Mouse (Mus musculus) spleen, embryonic (tissue): ENCODE data around the gene Lamtor1.

Experiments
- CTCF ChIA-PET: fragments of 350-600 bp; sonication (Branson Sonifier 250); formaldehyde crosslinking; loops from one replicate; lab custom pipeline; 2022; lab: Charles Lee

Gene Lamtor1

GRCm38 (mm10) chr7:101900331-101901097, 5.2 kb upstream of the Lamtor1 start:
- CTCF ChIA-PET: interaction anchor here (0.5 kb wide), 1 partner anchor 378 kb away, joined by 3 read pairs; no protein-coding TSS in a partner anchor

- CTCF ChIA-PET: interaction anchor here (0.6 kb wide), 1 partner anchor 44 kb away, joined by 3 read pairs; no protein-coding TSS in a partner anchor
These were observed 3.7 kb upstream of the Lamtor1 start for GRCm38 (mm10) chr7:101901969-101902368.

- CTCF ChIA-PET: no interaction called here
These were observed 2.9 kb upstream of the Lamtor1 start for GRCm38 (mm10) chr7:101902846-101903245.

- CTCF ChIA-PET: no interaction called here
These were observed 580 bp downstream of the Lamtor1 start, which contains the start of gene Tomt for GRCm38 (mm10) chr7:101906287-101906681. Tomt (minus strand) TSS chr7:101906359.

GRCm38 (mm10) chr7:101906696-101907095, 992 bp downstream of the Lamtor1 start:
- CTCF ChIA-PET: no interaction called here

GRCm38 (mm10) chr7:101908367-101908766, 2.7 kb downstream of the Lamtor1 start:
- CTCF ChIA-PET: no interaction called here

- CTCF ChIA-PET: no interaction called here
These were observed 4.4 kb downstream of the Lamtor1 start for GRCm38 (mm10) chr7:101910138-101910537.

- CTCF ChIA-PET: no interaction called here
These were observed 6.3 kb downstream of the Lamtor1 start for GRCm38 (mm10) chr7:101911982-101912381.

GRCm38 (mm10) chr7:101918071-101918470, 12.4 kb downstream of the Lamtor1 start:
- CTCF ChIA-PET: interaction anchor here (0.6 kb wide), 1 partner anchor 76 kb away, joined by 3 read pairs; no protein-coding TSS in a partner anchor

GRCm38 (mm10) chr7:101925892-101926291, 20.2 kb downstream of the Lamtor1 start:
- CTCF ChIA-PET: interaction anchor here (0.6 kb wide), 1 partner anchor 182 kb away, joined by 5 read pairs; no protein-coding TSS in a partner anchor

- CTCF ChIA-PET: no interaction called here
These were observed 22.4 kb downstream of the Lamtor1 start for GRCm38 (mm10) chr7:101928093-101928492.

- CTCF ChIA-PET: interaction anchor here (0.7 kb wide), 1 partner anchor 633 kb away, joined by 3 read pairs; the partner anchor contains the start of gene Trim21
These were observed 26.8 kb downstream of the Lamtor1 start for GRCm38 (mm10) chr7:101932551-101932950.

GRCm38 (mm10) chr7:101933300-101933699, 27.6 kb downstream of the Lamtor1 start:
- CTCF ChIA-PET: no interaction called here

GRCm38 (mm10) chr7:101933751-101934240, 28.1 kb downstream of the Lamtor1 start, which contains the start of the genes Lrrc51 and Numa1:
Lrrc51 (minus strand) TSS chr7:101933895.
Numa1 (plus strand) TSS chr7:101934111.
- CTCF ChIA-PET: interaction anchor here (0.5 kb wide), 1 partner anchor 87 kb away, joined by 6 read pairs; no protein-coding TSS in a partner anchor

GRCm38 (mm10) chr7:101935957-101936356, 30.3 kb downstream of the Lamtor1 start:
- CTCF ChIA-PET: no interaction called here

GRCm38 (mm10) chr7:101936996-101937395, 31.3 kb downstream of the Lamtor1 start:
- CTCF ChIA-PET: interaction anchor here (0.5 to 0.7 kb wide), 4 partner anchors 12 to 705 kb away, joined by 3 to 15 read pairs (median 5); no protein-coding TSS in a partner anchor

GRCm38 (mm10) chr7:101937569-101937968, 31.9 kb downstream of the Lamtor1 start:
- CTCF ChIA-PET: interaction anchor here (0.5 kb wide), 2 partner anchors 346 to 706 kb away, joined by 3 to 7 read pairs; no protein-coding TSS in a partner anchor

- CTCF ChIA-PET: no interaction called here
These were observed 32.6 kb downstream of the Lamtor1 start for GRCm38 (mm10) chr7:101938348-101938747.

- CTCF ChIA-PET: interaction anchor here (0.7 kb wide), 1 partner anchor 504 kb away, joined by 4 read pairs; no protein-coding TSS in a partner anchor
These were observed 34.1 kb downstream of the Lamtor1 start for GRCm38 (mm10) chr7:101939758-101940157.

- CTCF ChIA-PET: interaction anchor here (0.7 kb wide), 1 partner anchor 107 kb away, joined by 4 read pairs; no protein-coding TSS in a partner anchor
These were observed 43.3 kb downstream of the Lamtor1 start for GRCm38 (mm10) chr7:101949008-101949407.

GRCm38 (mm10) chr7:101951648-101952047, 45.9 kb downstream of the Lamtor1 start:
- CTCF ChIA-PET: interaction anchor here (0.7 kb wide), 1 partner anchor 20 kb away, joined by 21 read pairs; no protein-coding TSS in a partner anchor

- CTCF ChIA-PET: interaction anchor here (0.7 kb wide), 1 partner anchor 19 kb away, joined by 21 read pairs; no protein-coding TSS in a partner anchor
These were observed 46.4 kb downstream of the Lamtor1 start for GRCm38 (mm10) chr7:101952098-101952497.
